Mouse (Mus musculus) heart, postnatal 36 days (tissue): Measurements from ENCODE around the gene Rad51b. TPM values are rescaled to one million over a fixed set of nuclear protein-coding genes. Genes with fewer than 3 reads are reported as not detected.
A peak's percentile ranks its signal among the peaks of the same experiment; 100 is the strongest.
"Not testable (repeated sequence)": the region's sequence is repeated elsewhere in the genome, so short reads cannot be mapped to it uniquely, and the experiment has no call there.

Source experiments
- DNase-seq, 2 experiments: peaks; one replicate each; pipeline ENCODE4 v3.0.0; 2021 to 2022
- intact Hi-C: fragments of 180-260 bp; cut with DNase I; formaldehyde crosslinking; loops from one replicate; pipeline ENCODE4 v1.15.1; 2025
- total RNA-seq, 2 experiments: library from RNA; stranded (reverse); gene quantifications; 2 replicates each; pipeline ENCODE4 v1.2.3; 2021

Gene Rad51b
- under 1 TPM; 0.53 to 0.60 TPM for total RNA-seq

DNA sequence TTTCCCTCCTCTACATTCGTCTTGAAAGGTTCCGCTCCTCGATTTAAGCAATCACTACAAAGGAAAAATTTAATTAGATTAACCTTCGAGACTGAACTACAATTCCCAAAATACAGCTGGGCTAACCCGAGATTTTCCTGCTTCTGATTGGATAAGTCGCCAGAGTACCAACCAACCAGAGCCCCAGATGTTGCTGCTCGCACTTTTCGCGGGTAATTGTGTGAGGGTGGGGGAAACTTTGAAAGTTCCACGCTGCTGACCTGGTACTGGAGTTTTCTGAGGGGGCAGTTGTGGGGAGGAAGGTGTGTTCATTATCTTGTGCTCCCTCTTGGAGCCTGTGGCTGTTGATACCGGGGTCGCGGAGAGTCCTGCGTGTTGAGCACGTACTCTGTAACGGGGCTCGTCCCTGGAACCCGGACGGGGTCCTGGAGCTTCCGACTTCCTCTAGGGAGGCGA lies at the start of gene Rad51b:
Rad51b (plus strand) TSS at position 162 of the 456 bp plus-strand sequence.
- intact Hi-C loops, result loop anchor here (10.0 kb wide), 1 partner anchor 1658 kb away; no protein-coding TSS in a partner anchor
- peak; percentile 69 to 72 for DNase-seq

DNA sequence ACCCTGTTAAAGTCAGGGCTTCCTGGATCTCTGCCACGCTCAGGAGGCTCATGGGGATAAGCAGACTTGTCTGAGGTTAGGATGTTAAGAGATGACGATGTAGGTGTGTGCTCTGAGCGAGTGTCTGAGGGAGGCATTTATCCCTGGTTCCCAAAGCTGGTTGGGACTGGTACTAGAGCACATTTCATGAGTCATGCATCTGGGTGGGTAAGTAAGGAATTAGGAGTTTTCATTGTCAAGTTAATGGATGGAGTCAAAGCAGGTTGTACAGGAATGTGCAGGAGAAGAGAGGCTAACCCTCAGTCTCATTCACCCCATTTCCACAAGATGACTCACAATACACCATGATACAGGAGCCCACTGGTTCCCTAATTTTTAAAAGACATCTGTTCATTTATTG lies 49.0 kb upstream of the Rad51b start:
- no peak for DNase-seq
- intact Hi-C loops, result no loop called here

DNA sequence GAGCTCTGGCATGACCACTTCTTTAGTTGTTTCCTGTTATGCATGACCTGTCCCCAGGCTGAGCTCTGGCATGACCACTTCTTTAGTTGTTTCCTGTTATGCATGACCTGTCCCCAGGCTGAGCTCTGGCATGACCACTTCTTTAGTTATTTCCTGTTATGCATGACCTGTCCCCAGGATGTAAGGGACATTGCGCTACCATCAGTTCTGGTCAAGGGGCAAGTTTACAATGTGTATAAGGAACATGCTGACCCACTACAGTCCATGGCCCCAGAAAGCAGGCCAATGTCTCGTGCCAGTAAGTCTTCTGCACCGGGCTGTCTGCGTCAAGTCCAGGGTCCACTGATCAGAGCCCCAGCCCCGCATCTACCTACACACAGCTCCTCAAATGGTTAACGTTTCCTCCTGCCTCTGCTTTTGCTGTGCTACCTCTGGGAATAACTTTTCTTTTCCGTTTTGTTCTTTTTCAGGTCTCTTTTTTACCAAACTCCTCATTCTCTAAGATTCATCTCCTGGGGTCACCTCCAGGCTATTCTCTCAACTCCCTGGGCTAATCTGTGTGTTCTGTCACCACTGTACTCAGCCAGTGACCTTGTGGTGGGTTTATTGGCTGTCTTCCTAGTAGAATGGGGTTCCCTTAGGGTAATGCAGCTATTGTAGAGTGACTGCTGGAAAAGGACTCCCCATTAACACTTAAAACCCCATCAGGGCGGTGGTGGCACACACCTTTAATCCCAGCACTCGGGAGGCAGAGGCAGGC lies 43.6 kb upstream of the Rad51b start:
- intact Hi-C loops, result no loop called here
- no peak for DNase-seq

DNA sequence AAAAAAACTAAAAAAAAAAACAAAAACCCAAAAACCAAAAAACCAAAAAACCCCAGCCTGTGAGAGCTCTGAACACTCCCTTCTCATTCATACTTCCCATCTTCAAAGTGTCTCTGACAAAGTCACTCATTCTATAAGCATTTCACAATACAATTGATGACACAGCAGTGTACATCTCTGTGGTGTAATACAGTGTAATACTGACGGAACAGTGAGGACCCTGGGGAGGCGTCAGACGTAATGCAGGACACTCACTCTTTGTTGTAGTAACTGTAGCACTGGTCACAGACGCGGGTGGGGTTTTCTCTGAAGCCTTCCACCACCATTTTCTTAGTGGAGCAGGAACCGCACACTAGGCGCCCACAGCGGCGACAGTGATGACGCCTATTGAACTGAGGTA lies 42.1 kb upstream of the Rad51b start:
- DNase-seq, result no peak
- intact Hi-C loops, result no loop called here

DNA sequence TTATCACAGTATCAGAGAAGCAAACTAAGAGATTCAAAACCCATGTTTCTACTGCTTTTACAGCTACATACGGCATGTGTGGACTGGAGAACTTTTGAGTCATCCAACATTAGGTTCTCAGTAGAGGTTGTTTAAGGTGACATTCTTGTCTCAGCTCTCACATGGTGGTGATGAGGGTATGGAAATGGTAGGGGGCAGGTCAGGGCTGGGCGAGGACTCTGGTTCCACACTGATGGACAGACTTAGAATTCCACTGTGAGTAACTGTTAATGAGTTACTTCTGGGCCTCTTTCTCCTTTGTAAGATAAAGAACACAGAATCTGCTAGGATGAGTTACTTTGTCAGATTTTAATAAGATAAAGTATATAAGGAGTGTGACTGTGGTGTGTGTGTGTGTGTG lies 36.9 kb upstream of the Rad51b start:
- DNase-seq, result no peak
- intact Hi-C loops, result no loop called here

DNA sequence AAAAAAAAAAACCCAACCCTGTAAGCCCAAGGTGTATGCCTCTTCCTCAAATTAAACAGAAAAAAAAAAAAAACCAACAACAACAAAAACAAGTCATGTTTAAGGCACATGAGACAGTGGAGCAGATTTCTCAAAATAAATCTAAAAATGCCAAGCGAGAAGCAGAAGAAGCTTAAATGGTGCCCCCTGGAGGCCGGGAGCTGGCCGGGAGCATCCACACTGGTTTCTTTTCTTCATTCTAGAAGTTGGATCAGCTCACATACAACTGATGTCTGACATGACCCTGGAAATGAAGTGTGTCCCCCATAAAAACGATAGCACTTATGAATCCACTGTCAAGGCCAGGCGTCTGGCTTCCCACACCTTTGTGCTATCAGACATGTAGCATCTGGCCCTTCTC lies 36.0 kb upstream of the Rad51b start:
- intact Hi-C loops, result loop anchor here (1.0 kb wide), 1 partner anchor 68 kb away; no protein-coding TSS in a partner anchor
- peak; percentile 8 to 25 for DNase-seq

DNA sequence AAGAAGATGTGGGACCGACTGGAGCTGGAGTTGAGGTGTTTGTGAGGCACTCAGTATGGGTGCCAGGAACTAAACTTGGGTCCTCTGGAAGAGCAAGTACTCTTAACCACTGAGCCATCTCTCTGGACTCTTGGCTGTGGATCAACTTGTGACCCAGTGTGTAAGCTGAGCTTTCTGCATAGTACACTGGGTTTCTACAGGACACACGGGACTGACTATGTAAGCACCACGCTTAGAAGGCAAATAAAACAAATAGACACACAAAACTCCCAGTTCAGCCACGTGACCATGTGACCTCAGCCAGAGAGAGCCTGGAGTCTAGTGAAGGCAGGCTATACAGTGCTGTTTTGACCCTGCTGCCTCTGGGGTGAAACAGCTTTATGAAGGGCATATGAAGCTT lies 24.5 kb upstream of the Rad51b start:
- intact Hi-C loops, result no loop called here
- DNase-seq, result no peak

DNA sequence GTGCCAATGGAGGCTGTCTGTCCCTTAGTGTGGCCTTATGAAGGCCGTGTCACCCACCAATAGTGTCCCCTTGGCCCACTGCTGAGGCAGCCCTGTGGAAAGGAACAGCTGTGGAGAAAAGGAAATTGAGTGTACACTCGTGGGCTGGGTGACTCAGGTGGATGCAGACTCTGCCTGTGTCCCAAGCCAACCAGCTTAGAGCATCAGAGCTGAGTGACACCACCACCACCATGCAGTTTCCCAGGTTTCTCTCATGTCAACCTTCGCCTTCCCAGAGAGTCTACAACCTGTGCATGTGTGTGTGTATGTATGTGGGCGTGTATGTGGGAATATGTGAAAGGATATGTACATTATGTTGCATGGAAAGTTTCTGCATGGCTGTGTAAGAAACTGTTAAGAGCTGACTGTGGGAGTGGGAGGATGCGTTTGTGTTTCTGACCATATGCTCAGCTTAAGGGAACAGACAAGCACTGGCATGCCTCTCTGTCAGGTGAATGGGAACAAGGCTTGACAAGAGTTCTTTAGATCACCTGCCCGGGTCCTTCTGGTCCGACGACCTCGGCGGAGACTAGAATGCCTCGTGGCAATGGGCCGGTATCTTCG lies 17.5 kb upstream of the Rad51b start:
- intact Hi-C loops, result no loop called here
- no peak for DNase-seq

DNA sequence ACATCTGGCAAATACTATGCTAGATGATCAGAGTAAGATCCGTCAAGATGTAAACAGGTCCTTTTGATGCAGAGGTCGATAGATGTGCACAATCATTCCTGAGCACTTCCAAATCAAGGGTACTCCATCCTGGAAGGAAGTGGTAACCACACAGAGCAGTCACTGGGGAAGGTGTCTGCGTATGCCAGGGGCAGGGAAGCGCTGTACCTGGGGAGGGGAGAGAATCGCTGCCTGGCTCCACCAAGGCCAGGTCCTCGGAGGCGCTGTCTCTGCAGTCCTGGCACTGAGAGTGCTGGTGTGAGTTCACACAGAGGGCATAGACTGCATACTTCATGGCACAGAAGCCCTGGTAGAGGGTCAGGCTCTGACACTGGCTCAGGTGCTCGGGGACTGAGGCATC lies 14.5 kb upstream of the Rad51b start:
- DNase-seq, result no peak
- intact Hi-C loops, result no loop called here

DNA sequence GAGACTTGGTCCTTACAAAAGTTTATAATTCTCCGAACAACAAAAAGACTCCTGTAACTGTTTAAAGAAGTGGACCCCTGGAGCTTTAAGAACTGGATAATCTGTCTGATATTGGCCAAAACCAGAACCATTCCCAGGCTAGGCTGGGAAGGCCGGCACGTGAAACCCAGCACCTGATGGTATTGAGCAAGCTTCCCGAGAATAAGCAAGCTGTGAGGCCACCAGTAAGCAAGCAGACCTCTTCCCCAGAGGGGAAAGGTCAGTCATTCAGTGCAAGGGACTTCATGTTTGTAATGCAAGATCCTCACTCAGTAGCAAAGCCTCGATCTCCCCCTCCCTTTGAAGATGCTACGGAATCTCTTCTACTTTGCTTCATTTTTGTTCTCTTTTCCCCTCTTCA lies 4.2 kb upstream of the Rad51b start:
- intact Hi-C loops, result loop anchor here (10.0 kb wide), 1 partner anchor 1662 kb away; no protein-coding TSS in a partner anchor
- no peak for DNase-seq

DNA sequence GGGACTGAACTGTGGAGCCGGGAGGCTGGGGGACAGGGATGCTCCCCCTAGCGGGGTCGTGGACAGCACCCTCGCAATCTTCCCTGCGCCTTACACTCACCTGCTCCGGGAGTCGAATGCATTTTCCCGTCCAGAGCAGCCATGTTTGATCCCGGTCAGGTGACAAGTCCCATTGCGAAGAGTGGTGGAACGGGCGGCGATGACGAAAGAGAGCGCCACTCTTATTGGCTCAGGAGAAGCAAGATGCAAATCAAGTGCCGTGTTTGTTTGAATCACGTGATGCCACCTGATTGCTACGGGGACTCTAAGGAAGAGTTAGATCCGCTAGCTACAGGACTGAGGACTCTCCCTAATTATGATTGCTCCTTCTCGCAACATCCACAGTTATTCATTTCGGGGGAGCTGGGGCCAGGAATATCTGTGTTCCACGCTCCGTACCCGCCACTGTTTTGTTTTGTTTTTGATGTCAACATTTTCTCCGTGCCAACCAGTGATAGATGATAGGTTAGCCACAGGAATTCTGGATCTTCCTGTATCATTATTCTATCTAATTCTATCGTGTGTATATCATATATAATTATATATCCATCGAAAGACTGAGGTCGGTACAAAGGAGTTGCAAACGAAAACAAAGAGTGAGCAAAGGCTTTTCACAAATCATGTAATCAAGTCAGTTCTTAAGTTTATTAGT lies 811 bp upstream of the Rad51b start, which contains the start of gene Zfyve26:
Zfyve26 (minus strand) TSS at position 179 of the 691 bp plus-strand sequence.
- intact Hi-C loops, result loop anchor here (10.0 kb wide), 1 partner anchor 1659 kb away; no protein-coding TSS in a partner anchor
- peak; percentile 86 for DNase-seq

DNA sequence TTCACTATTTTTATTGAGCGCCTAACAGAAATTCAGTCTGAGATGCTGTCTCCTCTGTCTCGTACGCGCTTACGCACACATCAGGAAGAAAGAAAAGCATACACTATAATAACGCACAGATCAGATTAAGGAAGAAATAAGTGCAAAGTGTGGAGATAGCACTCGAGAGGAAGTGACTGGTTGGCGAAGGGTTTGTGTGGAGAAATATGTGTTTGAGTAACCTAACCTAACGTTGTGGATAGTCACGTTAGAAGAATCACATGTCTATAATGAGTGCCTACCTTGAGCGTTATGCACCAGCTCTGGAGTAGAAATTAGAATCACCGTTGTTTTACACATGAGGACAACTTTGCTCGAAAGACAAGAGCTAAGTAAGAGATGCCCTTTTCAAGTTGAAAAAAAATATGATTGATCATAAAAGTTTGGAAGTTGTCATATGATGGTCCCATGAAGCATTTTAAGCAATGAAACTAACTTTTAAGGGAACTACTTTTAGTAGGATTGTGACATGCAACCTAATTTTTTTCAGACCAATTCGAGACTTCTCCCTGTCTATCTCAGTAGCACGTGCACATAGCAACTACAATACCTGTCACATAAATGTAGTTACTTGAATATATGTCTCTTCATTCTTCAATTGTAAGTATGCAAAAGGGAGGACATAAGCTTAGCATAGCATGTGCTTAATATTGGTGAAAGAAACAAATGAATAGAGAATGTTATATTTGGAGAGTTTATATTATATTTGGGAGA lies 978 bp downstream of the Rad51b start:
- no peak for DNase-seq
- intact Hi-C loops, result loop anchor here (10.0 kb wide), 1 partner anchor 1657 kb away; no protein-coding TSS in a partner anchor

DNA sequence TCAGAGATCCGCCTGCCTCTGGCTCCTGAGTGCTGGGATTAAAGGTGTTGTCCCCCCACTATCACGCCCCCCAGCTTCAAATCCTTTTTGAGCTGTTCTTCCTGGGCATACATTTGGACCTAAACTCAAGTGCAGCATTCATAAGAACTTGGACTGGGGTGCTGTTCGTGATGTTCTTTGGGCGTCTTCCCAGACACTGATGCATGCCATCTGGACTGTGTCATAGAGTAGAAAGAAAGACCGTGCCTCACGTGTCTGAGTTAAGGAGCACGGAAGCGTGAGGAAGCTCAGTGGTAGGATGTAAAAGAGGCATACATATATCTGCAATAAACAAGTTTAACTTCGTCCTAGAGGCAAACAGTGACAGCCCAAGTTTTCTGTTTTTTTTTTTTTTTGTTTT lies 4.7 kb downstream of the Rad51b start:
- intact Hi-C loops, result no loop called here
- DNase-seq, result peak; percentile 49 to 50

DNA sequence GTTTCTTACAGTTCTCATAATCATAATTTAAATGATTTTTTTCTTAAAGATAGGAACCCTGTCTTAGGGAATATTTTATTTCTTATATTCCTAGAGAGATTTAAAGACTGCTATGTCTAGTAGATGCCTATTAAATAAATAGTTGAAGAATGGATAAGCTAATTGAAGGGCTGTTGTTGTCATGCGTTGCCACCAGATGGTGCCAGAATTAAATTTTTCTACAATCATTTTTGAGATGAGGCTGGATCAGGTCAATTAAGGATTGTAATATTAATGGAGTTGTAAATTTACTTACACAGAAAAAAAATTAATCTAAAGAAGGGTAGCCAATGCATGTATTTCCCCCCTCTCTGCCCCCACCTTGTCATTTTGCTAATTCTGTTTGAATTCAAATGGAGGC lies 8.0 kb downstream of the Rad51b start:
- no peak for DNase-seq
- intact Hi-C loops, result no loop called here

DNA sequence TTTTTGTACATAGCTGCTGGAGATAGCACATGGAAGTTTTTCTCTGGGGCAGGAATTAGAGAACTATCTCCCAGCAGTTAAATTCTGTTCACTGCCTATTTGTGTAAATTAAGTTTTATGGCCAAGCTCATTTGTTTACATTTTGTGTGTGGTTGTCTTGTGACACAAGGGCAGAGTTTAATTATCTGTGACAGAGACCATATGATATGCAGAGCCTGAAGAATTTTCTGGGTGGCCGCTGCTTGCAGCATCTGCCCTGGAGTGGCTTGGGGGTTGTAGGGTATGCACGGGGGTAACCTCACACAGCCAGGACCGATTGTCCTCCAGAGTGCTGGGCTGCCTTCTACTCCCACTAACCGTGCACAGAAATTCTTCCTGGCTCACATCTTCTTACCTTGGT lies 8.9 kb downstream of the Rad51b start:
- DNase-seq, result no peak
- intact Hi-C loops, result no loop called here

DNA sequence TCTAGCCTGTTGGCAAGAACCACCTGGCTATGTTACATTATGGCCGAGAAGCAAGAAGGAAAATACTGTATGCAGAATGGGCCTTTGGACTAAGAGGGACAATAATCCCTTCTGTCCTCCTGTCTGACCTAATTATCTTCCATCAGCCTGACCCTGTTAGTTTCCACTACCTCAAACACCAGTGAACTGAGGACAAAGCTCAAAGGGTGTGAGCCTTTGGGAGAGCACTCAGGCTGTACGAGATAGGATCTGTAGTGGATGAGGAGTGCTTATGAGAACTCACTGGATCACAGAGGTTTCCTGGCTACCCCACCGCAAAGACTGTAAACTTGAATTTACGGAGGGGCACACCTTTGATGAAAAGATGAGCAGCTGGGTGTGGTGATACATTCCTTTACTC lies 16.6 kb downstream of the Rad51b start:
- DNase-seq, result no peak
- intact Hi-C loops, result no loop called here

DNA sequence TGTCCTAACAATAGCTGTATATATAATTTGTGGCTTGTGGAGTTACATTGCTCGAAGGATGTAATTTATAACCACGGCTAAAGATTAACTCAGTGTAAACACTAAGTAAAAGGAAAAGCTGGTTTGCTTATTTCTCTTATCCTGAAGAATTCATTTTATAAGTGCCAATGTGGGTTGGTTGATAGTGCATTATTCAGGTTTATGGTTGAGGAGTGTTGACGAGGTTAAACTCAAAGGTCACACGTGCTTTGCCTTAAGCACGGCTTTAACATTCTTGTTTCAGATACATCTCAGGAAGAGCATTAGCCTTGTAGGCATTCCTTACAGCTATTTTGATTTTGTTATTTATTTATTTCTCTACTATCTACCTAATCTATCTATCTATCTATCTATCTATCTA lies 20.3 kb downstream of the Rad51b start:
- intact Hi-C loops, result no loop called here
- DNase-seq, result no peak

DNA sequence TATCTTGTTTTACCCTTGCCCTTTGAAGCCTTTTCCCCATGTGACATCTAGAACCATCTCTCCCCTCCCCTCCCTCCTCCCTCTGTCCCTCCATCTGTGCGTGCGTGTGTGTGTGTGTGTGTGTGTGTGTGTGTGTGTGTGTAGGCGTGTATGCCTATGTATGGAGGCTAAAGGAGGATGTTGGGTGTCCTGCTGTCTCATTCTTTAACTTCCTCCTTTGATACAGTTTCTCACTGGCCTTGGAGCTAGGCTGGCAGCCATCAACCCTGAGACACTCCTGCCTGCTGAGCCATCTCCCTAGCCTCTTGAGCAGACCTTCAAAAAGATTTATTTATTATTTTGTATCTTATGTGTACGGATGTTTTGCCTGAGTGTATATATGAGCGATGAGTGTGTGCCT lies 23.8 kb downstream of the Rad51b start:
- no peak for DNase-seq
- intact Hi-C loops, result no loop called here

DNA sequence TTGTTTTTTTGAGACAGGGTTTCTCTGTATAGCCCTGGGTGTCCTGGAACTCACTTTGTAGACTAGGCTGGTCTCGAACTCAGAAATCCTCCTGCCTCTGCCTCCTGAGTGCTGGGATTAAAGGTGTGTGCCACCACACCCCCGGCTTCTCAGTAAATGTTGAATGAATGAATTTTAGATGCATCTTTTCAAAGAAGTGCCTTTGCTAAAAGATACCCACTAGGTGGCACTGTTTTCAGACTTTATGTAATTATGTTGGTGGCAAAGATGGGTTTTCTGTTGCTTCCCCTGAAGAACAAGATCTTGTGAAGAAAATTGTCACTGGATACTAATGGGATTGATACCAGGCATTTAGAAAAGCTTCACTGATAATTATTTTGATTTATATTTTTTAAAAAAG lies 25.5 kb downstream of the Rad51b start:
- DNase-seq, result not testable (repeated sequence)

DNA sequence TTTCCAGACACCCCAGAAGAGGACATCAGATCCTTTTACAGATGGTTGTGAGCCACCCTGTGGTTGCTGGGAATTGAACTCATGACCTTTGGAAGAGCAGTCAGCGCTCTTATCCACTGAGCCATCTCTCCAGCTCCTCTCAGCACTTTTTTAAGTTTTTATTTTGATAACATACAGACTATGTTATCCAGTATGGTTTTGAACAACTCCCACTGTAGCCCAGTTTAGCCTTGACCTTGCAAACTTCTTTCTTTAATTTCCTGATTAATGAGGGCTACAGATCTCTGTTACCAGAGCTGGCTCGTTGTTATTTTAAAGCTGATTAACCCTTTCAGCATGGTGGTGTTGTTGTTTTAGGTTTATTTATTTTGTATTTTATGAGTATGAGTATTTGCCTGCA lies 29.2 kb downstream of the Rad51b start:
- intact Hi-C loops, result no loop called here
- no peak for DNase-seq

More for the DNA sequence above, 25.5 kb downstream of the Rad51b start:
- intact Hi-C loops, result not testable (repeated sequence)

DNA sequence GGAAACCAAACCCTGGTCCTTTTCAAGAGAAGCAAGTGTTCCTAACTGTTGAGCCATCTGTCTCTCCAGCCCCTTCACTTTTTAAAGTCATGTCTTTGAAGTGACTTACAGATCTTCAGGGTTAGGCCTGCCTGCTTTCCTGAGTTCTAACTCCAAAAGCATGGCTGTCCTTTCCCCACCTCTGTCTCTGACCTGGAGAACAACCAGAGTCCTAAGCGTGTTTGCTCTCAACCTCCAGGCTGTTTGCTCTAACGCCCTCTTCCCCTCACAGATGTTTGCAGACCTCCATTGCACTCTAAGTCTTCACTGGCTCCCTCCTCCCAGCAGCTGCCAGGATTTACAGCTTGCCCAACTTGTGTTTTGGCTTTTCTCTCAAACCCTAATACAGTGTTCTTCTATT lies 29.7 kb downstream of the Rad51b start:
- intact Hi-C loops, result no loop called here
- DNase-seq, result no peak
